Mouse (Mus musculus): ENCODE data around the gene Galnt12.
"Not testable (repeated sequence)": the region's sequence is repeated elsewhere in the genome, so short reads cannot be mapped to it uniquely, and the experiment has no call there.

DNA sequence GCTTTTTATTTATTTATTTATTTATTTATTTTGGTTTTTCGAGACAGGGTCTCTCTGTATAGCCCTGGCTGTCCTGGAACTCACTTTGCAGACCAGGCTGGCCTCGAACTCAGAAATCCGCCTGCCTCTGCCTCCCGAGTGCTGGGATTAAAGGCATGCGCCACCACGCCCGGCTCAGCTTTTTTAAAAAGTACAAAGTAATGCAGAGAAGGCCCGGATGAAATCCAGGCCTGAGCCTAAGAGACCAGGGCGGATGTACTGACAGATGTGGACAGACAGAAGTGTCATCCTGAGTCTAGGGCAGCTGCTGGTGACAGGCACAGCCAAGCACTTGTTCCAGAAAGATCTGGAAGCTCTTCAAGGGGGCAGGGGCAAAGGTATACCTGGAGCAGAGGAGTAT, 36.5 kb upstream of the Galnt12 start:
- not testable (repeated sequence) for TF ChIP-seq CTCF (IDR thresholded peaks at IDR 0.05; ENCODE audit: control insufficient read depth, insufficient read depth, insufficient replicate concordance, low read depth, low read length); POLR2A (IDR thresholded peaks at IDR 0.05; ENCODE audit: control insufficient read depth, low read depth, low read length)

Data from testis, adult 2 months (tissue).